Comparison of ENCODE assay signal across 6 mouse cellular contexts in genomic region chr5:64360876-64361268, GRCm38 (mm10).
A peak's percentile ranks its signal among the peaks of the same experiment; 100 is the strongest.
DNase-seq lines count a peak whose midpoint lies in the region; ATAC-seq and TF ChIP-seq lines count a peak whose summit lies in the region.
"Not testable (repeated sequence)": the region's sequence is repeated elsewhere in the genome, so short reads cannot be mapped to it uniquely, and the experiment has no call there.

No protein-coding gene starts in this region.

- DNase-seq in heart, adult 11 months: peak; percentile 94
- not testable (repeated sequence) for DNase-seq in hindbrain, embryonic 10.5 days (ENCODE audit: low spot score); stomach, postnatal 0 days (ENCODE audit: low spot score)

- H3K79me2 ChIP-seq in macrophage (ENCODE audit: inconsistent target): not testable (repeated sequence)

- not testable (repeated sequence) for H3K36me3 ChIP-seq in hindbrain, embryonic 10.5 days; macrophage (ENCODE audit: inconsistent target); stomach, postnatal 0 days (ENCODE audit: control insufficient read depth, insufficient read depth, low read length)

- TF ChIP-seq EP300 in stomach, postnatal 0 days (optimal IDR thresholded peaks at IDR 0.05): not testable (repeated sequence)

- not testable (repeated sequence) for ATAC-seq in stomach, postnatal 0 days (ENCODE audit: low FRiP score, low TSS enrichment)

- TF ChIP-seq POLR2A in bone marrow macrophage, adult 2 months (IDR thresholded peaks at IDR 0.05; ENCODE audit: borderline replicate concordance, low read depth, low read length); embryonic fibroblast, embryonic 13.5 days (IDR thresholded peaks at IDR 0.05; ENCODE audit: low read depth, low read length): not testable (repeated sequence)

- not testable (repeated sequence) for H3K4me2 ChIP-seq in stomach, postnatal 0 days (replicated peaks; ENCODE audit: low read depth)

- not testable (repeated sequence) for H3K9me3 ChIP-seq in hindbrain, embryonic 10.5 days; stomach, postnatal 0 days (ENCODE audit: control insufficient read depth, low read length)

- not testable (repeated sequence) for H3K27me3 ChIP-seq in hindbrain, embryonic 10.5 days (ENCODE audit: insufficient read depth, poor library complexity, severe bottlenecking); stomach, postnatal 0 days (ENCODE audit: control insufficient read depth, insufficient read depth, low read length)

- TF ChIP-seq CTCF in bone marrow macrophage, adult 2 months (IDR thresholded peaks at IDR 0.05; ENCODE audit: low read depth, low read length); embryonic fibroblast, embryonic 13.5 days (IDR thresholded peaks at IDR 0.05; ENCODE audit: borderline replicate concordance, insufficient read depth, low read length); stomach, postnatal 0 days (IDR thresholded peaks at IDR 0.05; ENCODE audit: low read depth): not testable (repeated sequence)

- not testable (repeated sequence) for H3K9ac ChIP-seq in stomach, postnatal 0 days (ENCODE audit: low read length)

- H3K27ac ChIP-seq in bone marrow macrophage, adult 2 months (ENCODE audit: insufficient read depth, low read depth, low read length): peak overlapping the region; percentile 67
- H3K27ac ChIP-seq in embryonic fibroblast, embryonic 13.5 days (ENCODE audit: insufficient read depth, low read length): peak overlapping the region; percentile 79; the same call in 1 of the 2 replicates
- H3K27ac ChIP-seq in hindbrain, embryonic 10.5 days: peak overlapping the region; percentile 41; the same call in 1 of the 2 replicates
- peak overlapping the region; percentile 85 for H3K27ac ChIP-seq in macrophage
- peak overlapping the region; percentile 82; the same call in 1 of the 2 replicates for H3K27ac ChIP-seq in stomach, postnatal 0 days (replicated peaks)

- peaks cover 21% of the 10 kb centered on the region for H3K4me1 ChIP-seq in bone marrow macrophage, adult 2 months (ENCODE audit: control insufficient read depth, insufficient read depth, low read length)
- H3K4me1 ChIP-seq in embryonic fibroblast, embryonic 13.5 days (ENCODE audit: control insufficient read depth, insufficient read depth, low read length): not testable (repeated sequence)
- H3K4me1 ChIP-seq in hindbrain, embryonic 10.5 days (replicated peaks): peaks cover 38% of the 10 kb centered on the region
- peaks cover 15% of the 10 kb centered on the region for H3K4me1 ChIP-seq in stomach, postnatal 0 days (replicated peaks; ENCODE audit: control insufficient read depth, insufficient read depth)

- H3K4me3 ChIP-seq in bone marrow macrophage, adult 2 months (ENCODE audit: insufficient read depth, low read length); embryonic fibroblast, embryonic 13.5 days (ENCODE audit: insufficient read depth, low read length); hindbrain, embryonic 10.5 days; macrophage (ENCODE audit: inconsistent target); stomach, postnatal 0 days (ENCODE audit: low read depth, low read length): not testable (repeated sequence)
